In genomic region chr11:58306860-58307308, GRCm38 (mm10) we compare ENCODE assay signal across 8 mouse cellular contexts. TPM values are rescaled to one million over a fixed set of nuclear protein-coding genes. Genes with fewer than 3 reads are reported as not detected.
DNase-seq lines count a peak whose midpoint lies in the region; ATAC-seq lines count a peak whose summit lies in the region.

Gene Zfp692, plus strand, starts transcription at chr11:58307069.

- peak; percentile 61 for ATAC-seq in common myeloid progenitor, adult 5-6 weeks (replicated peaks; ENCODE audit: low read depth, poor library complexity, severe bottlenecking)
- ATAC-seq in megakaryocyte progenitor cell, adult 5-6 weeks (replicated peaks; ENCODE audit: poor library complexity) = peak; percentile 58

- DNase-seq in ZHBTc4 (ENCODE audit: low read depth, low spot score) = peak; percentile 98
- DNase-seq in gastrocnemius, adult 8-10 months (ENCODE audit: low spot score in 2 of 2) = peak; percentile 91 to 92
- peak; percentile 93 for DNase-seq in induced T-regulatory cell, adult 2 months (ENCODE audit: low read depth)
- DNase-seq in left cerebral cortex, adult 9 months (ENCODE audit: low spot score in 2 of 2) = peak; percentile 93 to 96
- peak; percentile 97 for DNase-seq in right cerebral cortex, postnatal 14 days
- peak; percentile 87 to 94 for DNase-seq in urinary bladder, postnatal 36 days (ENCODE audit: low spot score in 2 of 2)

RNA-seq across cellular contexts. Expression of gene Zfp692, which starts in this region (rescaled TPM):
- 15.8 and 19.3 TPM in 2 replicates for total RNA-seq in common myeloid progenitor, adult 5-6 weeks (2017)
- total RNA-seq in gastrocnemius, adult 8-10 months (2022) = 1 to 10 TPM; 2.5 to 5.3 (median 3.1) TPM
- total RNA-seq in megakaryocyte progenitor cell, adult 5-6 weeks (2015) = 22.7 and 27.3 TPM in 2 replicates
- 33.0 and 36.8 TPM in 2 replicates for total RNA-seq in megakaryocyte progenitor cell, adult 5-6 weeks (2017)

Comparison
In these comparisons a context has a peak if more than half of its experiments do, and no peak if none do; other contexts are left out.
1. Peak in every context shown above with its lines: DNase-seq and ATAC-seq.